Mouse (Mus musculus) gastrocnemius, adult 8-10 months (tissue): ENCODE measurements around the gene Gabrg2. TPM values are rescaled to one million over a fixed set of nuclear protein-coding genes. Genes with fewer than 3 reads are reported as not detected.

Experiments
- DNase-seq, 2 experiments: peaks; one replicate each; pipeline ENCODE4 v3.0.0; 2022; ENCODE audit warnings: low spot score in 2 of 2
- total RNA-seq, 4 experiments: library from RNA; stranded (reverse); gene quantifications; 2 replicates each; pipeline ENCODE4 v1.2.4; 2022

Gabrg2 gene
- total RNA-seq: under 1 TPM; 0.16 to 0.83 (median 0.34) TPM

GRCm38 (mm10) chr11:42000190-42001098 lies at the start of gene Gabrg2:
Gabrg2 (minus strand) TSS chr11:42000857.
- no peak for DNase-seq

GRCm38 (mm10) chr11:42048201-42048600 lies 47.5 kb upstream of the Gabrg2 start:
- no peak for DNase-seq

GRCm38 (mm10) chr11:41999468-41999881 lies 1.2 kb downstream of the Gabrg2 start:
- no peak for DNase-seq

- no peak for DNase-seq
Observed at GRCm38 (mm10) chr11:41980152-41980551, 20.5 kb downstream of the Gabrg2 start.

- no peak for DNase-seq
Observed at GRCm38 (mm10) chr11:41968595-41968994, 32.1 kb downstream of the Gabrg2 start.

GRCm38 (mm10) chr11:41962706-41963105 lies 38.0 kb downstream of the Gabrg2 start:
- no peak for DNase-seq

- no peak for DNase-seq
Observed at GRCm38 (mm10) chr11:41953550-41953949, 47.1 kb downstream of the Gabrg2 start.

GRCm38 (mm10) chr11:41951898-41952297 lies 48.8 kb downstream of the Gabrg2 start:
- no peak for DNase-seq

GRCm38 (mm10) chr11:41945471-41945870 lies 55.2 kb downstream of the Gabrg2 start:
- no peak for DNase-seq

GRCm38 (mm10) chr11:41937979-41938378 lies 62.7 kb downstream of the Gabrg2 start:
- no peak for DNase-seq

- no peak for DNase-seq
Observed at GRCm38 (mm10) chr11:41918864-41919263, 81.8 kb downstream of the Gabrg2 start.

GRCm38 (mm10) chr11:41914066-41914465 lies 86.6 kb downstream of the Gabrg2 start:
- DNase-seq: no peak

- DNase-seq: no peak
Observed at GRCm38 (mm10) chr11:41903661-41904060, 97.0 kb downstream of the Gabrg2 start.

Other genes starting within 250 kb of the Gabrg2 start
- 1 to 10 TPM in 2 of 4 experiments, under 1 TPM in 2; 0.22 to 1.5 (median 0.89) TPM for gene Gabra1, start 182.1 kb upstream of the Gabrg2 start, total RNA-seq